Mouse (Mus musculus): ENCODE measurements around the gene Trp53i13.

DNA sequence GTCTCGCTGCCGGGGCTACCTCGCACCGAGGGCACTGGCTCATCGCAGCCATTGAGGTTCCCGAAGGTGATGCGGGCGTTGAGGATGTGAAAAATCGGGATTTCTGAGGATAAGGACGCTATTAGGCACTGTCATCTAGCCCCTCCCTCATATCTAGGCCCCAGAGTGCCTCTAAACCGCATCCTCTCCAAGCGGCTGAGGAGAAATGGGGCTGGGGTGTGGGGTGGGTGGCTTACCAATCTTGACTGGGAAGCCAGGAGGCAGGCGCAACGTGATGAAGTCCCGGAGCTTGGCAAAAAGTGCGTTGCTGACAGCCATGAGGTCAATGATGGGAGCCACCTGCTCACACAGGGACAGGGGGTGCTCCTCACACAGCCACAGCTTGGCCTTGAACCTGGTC, 43.0 kb downstream of the Trp53i13 start:
- TF ChIP-seq CTCF (IDR thresholded peaks at IDR 0.05; ENCODE audit: borderline replicate concordance, extremely low read depth, insufficient read depth, insufficient read length) (no peak), POLR2A (IDR thresholded peaks at IDR 0.05; ENCODE audit: borderline replicate concordance, extremely low read depth, insufficient read depth, insufficient read length, poor library complexity, severe bottlenecking) (no peak)
